Mouse (Mus musculus): ENCODE data around the gene Pawr.

Pawr gene

DNA sequence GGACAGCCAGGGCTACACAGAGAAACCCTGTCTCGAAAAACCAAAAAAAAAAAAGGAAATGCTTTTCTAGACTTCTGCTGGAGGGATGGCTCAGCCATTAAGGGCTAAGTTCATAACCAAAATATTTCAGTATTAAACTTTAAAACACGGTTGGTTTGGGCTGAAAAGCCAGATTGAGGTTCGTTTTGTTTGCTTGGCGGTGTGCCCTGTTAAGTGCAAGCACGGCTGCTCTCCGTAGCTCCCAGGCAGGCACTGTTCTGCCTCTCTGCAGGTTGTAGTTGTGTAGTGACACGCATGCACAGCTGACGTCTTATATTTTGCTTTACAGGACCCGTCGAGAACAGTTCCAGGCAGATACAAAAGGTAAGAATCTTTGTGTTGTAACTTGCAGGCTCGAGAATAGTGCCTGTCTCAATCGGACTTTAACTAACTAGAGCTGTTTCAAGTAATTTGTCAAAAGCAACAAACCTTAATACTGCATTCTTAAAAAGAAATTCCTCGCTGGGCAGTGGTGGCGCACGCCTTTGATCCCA lies 59.5 kb downstream of the Pawr start:
- no peak for DNase-seq (ENCODE audit: low read depth, low spot score)

- no peak for DNase-seq (ENCODE audit: low read depth, low spot score)
These were observed 60.2 kb downstream of the Pawr start for GRCm38 (mm10) chr10:108392151-108392550.

GRCm38 (mm10) chr10:108394306-108394705 lies 62.4 kb downstream of the Pawr start:
- no peak for DNase-seq (ENCODE audit: low read depth, low spot score)

DNA sequence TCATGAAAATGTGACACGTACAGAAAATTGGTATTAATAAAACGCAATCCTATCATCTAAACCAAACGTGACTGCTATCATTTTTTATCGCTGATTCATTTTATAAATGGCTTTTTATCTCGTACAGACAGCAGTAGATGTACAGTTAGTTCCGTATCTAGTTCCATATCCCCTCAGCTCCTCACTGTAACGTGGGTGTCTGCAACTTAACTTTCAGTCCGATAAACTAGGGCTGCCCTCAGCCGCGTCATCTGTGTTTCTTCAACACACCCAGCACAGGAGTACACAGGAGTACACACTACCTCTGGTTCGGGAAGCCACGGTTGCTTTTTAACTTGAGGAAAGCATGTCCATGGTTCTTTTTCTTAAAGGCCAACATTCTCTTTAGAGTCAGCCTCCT lies 63.3 kb downstream of the Pawr start:
- DNase-seq (ENCODE audit: low read depth, low spot score): no peak

GRCm38 (mm10) chr10:108395647-108396046 lies 63.7 kb downstream of the Pawr start:
- DNase-seq (ENCODE audit: low read depth, low spot score): no peak

- no peak for DNase-seq (ENCODE audit: low read depth, low spot score)
These were observed 70.8 kb downstream of the Pawr start for GRCm38 (mm10) chr10:108402751-108403150.

DNA sequence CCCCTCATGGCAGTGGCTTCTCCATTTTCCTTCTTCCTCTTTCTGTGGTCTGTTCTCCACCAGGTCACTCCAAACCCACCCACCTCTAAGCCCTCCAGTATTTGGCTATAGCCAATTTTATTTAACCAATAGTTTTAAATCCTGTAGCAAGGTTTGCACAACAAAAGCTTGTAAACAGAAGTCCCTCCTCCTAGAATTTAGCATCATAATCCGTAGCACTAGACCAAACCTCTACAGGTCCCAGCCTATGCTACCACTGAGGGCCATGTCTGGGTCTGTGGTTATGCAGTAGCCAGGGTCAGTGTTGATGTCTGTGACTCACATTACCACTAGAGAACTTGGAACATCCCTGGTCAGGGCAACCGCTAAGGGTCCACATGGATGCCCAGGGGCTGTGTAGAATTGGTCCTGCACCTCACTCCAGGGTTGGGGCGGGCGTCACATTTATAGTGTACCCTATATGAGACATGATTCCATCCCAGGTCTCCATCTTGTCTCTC lies 71.5 kb downstream of the Pawr start:
- no peak for DNase-seq (ENCODE audit: low read depth, low spot score)

- DNase-seq (ENCODE audit: low read depth, low spot score): no peak
These were observed 72.2 kb downstream of the Pawr start for GRCm38 (mm10) chr10:108404087-108404486.

- DNase-seq (ENCODE audit: low read depth, low spot score): no peak
These were observed 73.2 kb downstream of the Pawr start for GRCm38 (mm10) chr10:108405076-108405475.

DNA sequence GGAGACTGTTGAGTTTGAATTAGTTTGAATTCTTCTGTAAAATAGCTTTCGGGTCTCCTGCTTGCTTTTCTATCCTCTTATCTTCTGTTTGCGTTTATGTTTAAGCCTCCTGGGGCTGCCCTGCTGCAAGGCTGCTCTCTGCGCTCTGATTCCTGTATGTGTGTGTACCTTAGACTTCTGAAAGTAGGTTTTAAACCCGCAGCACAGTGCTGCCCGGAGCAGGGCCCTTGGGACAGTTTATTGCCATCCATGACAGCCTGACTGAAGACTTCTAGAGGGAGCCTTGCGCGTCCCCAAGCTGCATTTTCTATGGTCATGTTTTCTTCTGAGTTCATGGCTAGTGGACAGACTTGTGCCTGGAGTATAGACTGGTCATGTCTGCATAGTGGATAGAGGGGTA lies 74.0 kb downstream of the Pawr start:
- DNase-seq (ENCODE audit: low read depth, low spot score): no peak

- no peak for DNase-seq (ENCODE audit: low read depth, low spot score)
These were observed 75.2 kb downstream of the Pawr start for GRCm38 (mm10) chr10:108406798-108407754.

DNA sequence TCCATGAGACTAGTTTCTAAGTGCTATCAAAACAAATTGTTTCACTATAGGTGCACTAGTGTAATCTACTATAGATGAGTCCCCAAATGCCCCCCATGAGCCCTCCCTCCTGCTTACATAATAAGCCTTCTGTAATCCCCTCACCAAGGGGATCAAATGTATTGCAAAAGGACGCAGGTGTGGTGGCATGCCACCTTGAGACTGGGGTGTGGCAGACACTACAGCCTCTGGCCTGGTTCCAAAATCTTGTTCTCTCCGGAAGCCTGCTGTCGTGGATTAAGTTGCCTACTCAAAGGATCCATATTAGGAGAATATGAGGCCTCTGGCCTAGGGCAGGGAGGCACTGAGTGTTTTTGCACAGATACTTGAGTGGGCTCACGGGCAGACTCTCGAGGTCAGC lies 76.1 kb downstream of the Pawr start:
- DNase-seq (ENCODE audit: low read depth, low spot score): no peak

- no peak for DNase-seq (ENCODE audit: low read depth, low spot score)
These were observed 76.5 kb downstream of the Pawr start for GRCm38 (mm10) chr10:108408437-108408836.

DNA sequence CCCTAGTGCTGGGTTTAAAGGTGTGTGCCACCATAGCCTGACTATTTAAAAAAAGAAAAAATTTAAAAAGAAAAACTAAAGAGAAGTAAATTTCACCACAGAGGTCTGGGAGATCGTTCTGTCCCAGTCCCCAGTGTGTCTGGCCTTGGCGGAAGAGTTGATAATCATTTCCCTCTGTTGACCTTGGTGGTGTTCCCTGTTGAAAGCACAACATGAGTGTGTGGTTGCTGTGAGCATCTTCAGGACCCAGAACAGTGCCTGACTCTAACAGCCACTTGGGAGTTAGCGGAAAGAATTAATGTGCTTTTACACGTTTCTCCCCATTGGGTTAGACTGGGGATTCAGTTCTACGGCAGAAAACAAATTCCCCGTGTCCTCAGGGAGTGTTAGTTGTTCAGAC lies 77.1 kb downstream of the Pawr start:
- no peak for DNase-seq (ENCODE audit: low read depth, low spot score)

GRCm38 (mm10) chr10:108409529-108409928 lies 77.6 kb downstream of the Pawr start:
- no peak for DNase-seq (ENCODE audit: low read depth, low spot score)

DNA sequence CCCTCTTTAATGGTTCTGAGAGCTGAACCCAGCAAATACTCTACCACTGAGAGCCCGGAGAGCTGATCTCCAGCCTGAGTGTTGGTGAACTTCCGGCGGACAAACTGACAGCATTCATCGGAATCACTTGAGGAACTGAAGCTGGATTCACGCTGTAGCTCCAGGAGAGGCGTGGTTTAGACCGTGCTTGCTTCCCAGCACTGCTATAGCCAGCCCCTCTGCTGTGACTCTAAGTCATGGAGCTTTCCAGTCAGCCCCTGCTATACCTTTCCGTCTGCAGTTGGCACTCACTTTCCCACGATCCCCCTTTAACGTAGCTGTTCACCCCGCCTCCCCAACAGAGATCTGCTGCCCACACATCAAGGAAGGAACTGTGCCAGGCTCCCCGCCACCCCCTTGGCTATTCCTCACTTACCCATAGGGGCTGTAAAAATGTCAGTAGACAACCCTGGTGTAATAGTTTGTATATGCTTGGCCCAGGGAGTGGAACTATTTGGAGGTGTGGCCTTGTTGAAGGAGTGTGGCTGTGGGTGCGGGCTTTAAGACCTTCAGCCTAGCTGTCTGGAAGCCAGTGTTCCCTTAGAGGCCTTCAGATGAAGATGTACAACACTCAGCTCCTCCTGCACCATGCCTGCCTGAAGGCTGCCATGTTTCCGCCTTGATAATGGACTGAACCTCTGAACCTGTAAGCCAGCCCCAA lies 83.2 kb downstream of the Pawr start:
- DNase-seq (ENCODE audit: low read depth, low spot score): no peak

DNA sequence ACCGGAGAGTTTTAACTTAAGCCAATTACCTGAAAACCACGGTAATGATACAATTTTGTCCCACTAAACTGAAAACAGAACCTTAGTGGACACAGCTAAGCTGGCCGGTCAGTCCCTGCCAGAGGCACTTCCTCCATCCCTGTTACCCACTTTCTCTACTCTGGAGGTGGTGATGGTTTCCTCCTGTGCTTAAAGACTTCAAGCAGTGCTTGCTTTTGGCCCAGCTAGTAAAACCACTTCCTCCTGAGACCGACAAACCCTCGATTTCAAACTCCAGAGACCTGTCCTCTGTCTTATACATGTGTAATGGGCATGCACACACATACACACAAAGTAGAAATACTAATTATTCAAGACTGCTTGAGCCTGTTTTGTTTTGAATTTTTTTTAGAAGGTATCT lies 85.5 kb downstream of the Pawr start:
- DNase-seq (ENCODE audit: low read depth, low spot score): no peak

- DNase-seq (ENCODE audit: low read depth, low spot score): no peak
These were observed 98.6 kb downstream of the Pawr start for GRCm38 (mm10) chr10:108430553-108430952.

DNA sequence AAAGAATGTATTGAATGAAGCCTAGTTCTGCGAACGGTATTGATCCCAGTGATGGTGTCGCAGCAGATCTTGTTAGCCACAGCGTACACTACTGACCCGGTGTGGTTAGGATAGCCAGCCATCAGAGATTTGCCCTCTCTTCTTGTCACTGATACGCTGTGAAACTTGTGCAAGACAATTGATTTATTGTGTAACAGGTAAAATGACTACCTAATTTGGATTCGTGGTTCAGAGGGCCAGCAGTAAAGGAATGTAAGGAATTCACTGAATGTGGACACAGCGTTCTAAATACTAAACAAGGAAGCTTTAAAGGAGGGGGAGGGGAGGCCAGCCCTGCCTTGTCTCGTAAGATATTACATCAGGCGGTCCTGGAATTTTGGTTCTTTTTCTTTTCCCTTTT lies 100.3 kb downstream of the Pawr start:
- DNase-seq (ENCODE audit: low read depth, low spot score): no peak

DNA sequence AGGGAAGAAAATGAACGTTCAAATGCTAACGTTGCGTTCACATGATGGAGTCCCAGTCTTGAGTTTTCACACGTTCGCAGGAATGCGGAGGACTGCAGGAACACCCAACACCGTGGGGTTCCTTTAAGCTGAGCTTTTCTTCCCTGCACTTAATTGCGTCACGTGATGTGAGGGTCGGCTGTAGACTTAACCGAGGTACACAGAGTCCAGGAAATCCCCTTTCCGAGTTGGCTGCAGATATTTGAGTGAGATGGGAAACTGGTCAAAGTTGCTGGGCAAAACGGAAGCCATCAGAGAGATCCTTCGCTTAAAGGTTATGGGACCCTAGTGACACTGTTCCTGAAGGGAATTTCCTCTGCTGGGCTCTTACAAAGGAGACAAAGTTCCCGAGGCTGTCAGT lies 102.1 kb downstream of the Pawr start:
- DNase-seq (ENCODE audit: low read depth, low spot score): no peak

DNA sequence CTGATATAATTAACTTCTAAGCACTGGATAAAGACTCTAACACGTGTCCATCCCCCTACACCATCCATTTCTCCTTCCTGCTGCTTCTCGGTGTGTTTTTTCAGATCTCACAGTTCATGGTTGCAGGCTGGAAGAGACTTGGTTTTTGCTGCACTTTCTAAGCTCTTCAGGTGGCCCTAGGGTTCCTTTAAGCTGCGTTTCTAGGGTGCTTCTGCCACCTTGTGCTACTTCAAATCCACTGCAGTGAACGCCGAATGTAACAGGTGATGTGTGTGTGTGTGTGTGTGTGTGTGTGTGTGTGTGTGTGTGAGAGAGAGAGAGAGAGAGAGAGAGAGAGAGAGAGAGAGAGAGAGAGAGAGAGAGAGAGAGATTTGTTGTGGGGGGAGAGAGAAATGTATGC lies 103.7 kb downstream of the Pawr start:
- peak; percentile 25 for DNase-seq (ENCODE audit: low read depth, low spot score)

DNA sequence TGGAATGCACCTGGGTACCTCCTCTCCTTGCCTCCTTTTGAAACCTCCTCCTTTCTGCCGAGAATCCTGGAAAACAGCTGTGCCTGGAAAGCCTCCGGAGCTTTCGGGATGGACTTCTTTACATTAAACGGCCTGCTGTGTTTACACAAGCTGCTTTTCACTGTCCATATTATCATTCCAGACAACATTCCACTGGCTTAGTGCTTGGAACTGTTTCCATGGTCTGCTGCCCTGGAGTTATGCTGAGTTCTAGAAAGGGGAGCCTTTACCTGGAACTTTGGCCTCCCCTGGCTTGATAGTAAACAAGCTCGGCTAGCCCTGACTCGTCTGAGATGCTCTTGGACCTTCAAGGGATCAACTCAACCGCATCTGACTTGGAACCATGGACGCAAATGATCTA lies 104.4 kb downstream of the Pawr start:
- DNase-seq (ENCODE audit: low read depth, low spot score): no peak

All from retina, postnatal 7 days (tissue).